Mouse (Mus musculus) ES-Bruce4 (cell line): ENCODE measurements around the gene Tex44. TPM values are rescaled to one million over a fixed set of nuclear protein-coding genes. Genes with fewer than 3 reads are reported as not detected.

Source experiments
- H3K27ac ChIP-seq: 2 replicates; pipeline ENCODE4 v1.5.1; 2012; ENCODE audit warnings: low read length, inconsistent platforms; ENCODE audit not compliant: insufficient read depth
- H3K27me3 ChIP-seq: 2 replicates; pipeline ENCODE4 v1.6.1; 2012; ENCODE audit warnings: mild to moderate bottlenecking, low read length, inconsistent platforms; ENCODE audit not compliant: control insufficient read depth, poor library complexity, insufficient read depth, severe bottlenecking
- H3K36me3 ChIP-seq: 2 replicates; pipeline ENCODE4 v1.6.1; 2012; ENCODE audit warnings: inconsistent platforms, mild to moderate bottlenecking, low read length, moderate library complexity; ENCODE audit not compliant: control insufficient read depth, poor library complexity, insufficient read depth, severe bottlenecking
- H3K4me1 ChIP-seq: one replicate; pipeline ENCODE4 v1.8.1; 2011; ENCODE audit warnings: low read length; ENCODE audit not compliant: control insufficient read depth, insufficient read depth
- H3K4me3 ChIP-seq: 2 replicates; pipeline ENCODE4 v1.5.1; 2011; ENCODE audit warnings: low read depth, mild to moderate bottlenecking, low read length
- H3K9ac ChIP-seq: 2 replicates; pipeline ENCODE4 v1.6.1; 2012; ENCODE audit warnings: low read depth, mild to moderate bottlenecking, inconsistent platforms; ENCODE audit not compliant: poor library complexity, severe bottlenecking
- H3K9me3 ChIP-seq: replicated peaks from 2 replicates; pipeline ENCODE4 v1.6.1; 2012; ENCODE audit warnings: mild to moderate bottlenecking, low read length, inconsistent platforms; ENCODE audit not compliant: control insufficient read depth, poor library complexity, insufficient read depth, severe bottlenecking
- CTCF ChIP-seq: IDR thresholded peaks from one replicate; pipeline ENCODE4 v1.8.1; 2011; ENCODE audit warnings: low read depth, low read length
- EP300 ChIP-seq: IDR thresholded peaks from 2 replicates; pipeline ENCODE4 v1.6.1; 2011; ENCODE audit warnings: low read depth, low read length; ENCODE audit not compliant: insufficient read depth
- POLR2A ChIP-seq: IDR thresholded peaks from one replicate; pipeline ENCODE4 v1.8.1; 2011; ENCODE audit warnings: low read length; ENCODE audit not compliant: insufficient read depth
- polyA plus RNA-seq: library from polyadenylated mRNA; stranded (reverse); fragments of >200 nt; gene quantifications from 2 replicates; pipeline ENCODE4 v1.2.4, GENCODE M21; 2011; ENCODE audit warnings: low read depth; ENCODE audit not compliant: missing spikeins, insufficient read depth, insufficient read length

Tex44 gene
- polyA plus RNA-seq, 1 experiment: not detected

DNA sequence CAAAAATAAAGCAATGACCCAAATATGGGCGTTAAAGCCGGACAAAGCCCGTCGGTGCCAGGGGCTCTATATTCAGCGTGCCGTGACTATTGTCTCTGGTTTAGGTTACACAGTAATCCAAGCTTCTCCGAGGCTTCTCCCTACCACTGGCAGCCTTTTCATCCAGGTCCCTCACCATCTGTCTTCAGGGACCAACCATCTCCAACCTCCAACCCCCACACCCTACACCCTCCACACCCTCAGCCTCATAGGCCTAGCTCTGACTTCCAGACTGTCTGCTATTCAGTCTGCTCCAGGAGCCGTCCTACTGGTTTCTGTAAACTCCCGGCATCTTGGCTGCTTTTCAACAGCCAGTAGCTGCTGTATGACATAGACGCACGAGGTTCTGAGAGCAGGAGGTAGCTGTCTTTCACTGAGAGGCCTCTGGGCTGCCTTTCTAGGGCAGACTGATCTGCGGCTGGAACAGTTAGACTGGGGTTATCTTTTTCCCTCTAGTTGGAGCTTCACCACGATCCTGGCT lies 9.2 kb downstream of the Tex44 start:
- H3K27ac ChIP-seq: no peak overlapping the region
- TF ChIP-seq POLR2A (no peak), CTCF (no peak), EP300 (no peak)
- no peak overlapping the region for H3K9ac ChIP-seq
- H3K4me3 ChIP-seq: no peak overlapping the region
- no peaks in the 10 kb centered on the region for H3K27me3 ChIP-seq
- peaks cover 16% of the 10 kb centered on the region for H3K4me1 ChIP-seq
- no peaks in the 10 kb centered on the region for H3K9me3 ChIP-seq
- H3K36me3 ChIP-seq: no peaks in the 10 kb centered on the region

DNA sequence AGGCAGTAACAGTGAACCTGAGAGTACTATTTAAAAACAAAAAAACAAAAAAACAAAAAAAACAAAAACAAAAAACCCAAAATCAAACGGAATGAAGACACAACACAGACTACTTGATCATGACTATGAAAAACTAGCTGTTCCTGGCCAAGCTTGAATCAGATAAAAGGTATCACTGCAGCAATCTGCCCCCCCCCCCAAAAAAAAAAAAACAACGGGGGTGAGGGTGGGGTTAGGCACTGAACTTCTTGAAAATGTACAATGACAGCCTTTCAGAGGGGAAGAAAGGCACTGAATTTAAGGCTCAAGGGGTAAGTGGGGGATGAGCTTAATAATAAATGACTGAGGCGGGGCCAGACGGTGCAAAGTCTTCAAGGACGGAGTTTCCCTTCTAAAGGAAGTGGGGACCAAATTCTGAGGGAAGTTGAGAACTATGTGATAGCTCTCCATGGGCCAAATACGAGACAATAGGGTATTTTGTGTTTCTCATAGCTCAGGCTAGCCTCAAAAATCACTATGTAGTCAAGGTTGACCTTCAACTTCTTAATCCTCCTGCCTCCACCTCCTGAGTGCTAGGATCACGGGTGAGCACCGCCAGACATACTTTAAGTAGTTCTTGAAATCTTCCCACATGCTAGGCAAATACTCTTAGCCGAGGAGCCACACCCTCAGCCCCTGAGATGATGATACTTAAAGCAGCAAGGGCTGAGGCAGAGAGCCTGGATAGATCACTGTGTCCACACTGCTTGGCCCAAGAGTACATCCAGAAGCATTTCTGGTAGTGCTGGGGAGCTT lies 11.3 kb downstream of the Tex44 start:
- Histone ChIP-seq H3K36me3 (no peaks in the 10 kb centered on the region), H3K27ac (no peak overlapping the region), H3K9me3 (no peaks in the 10 kb centered on the region), H3K4me1 (peaks cover 16% of the 10 kb centered on the region), H3K4me3 (no peak overlapping the region), H3K27me3 (no peaks in the 10 kb centered on the region), H3K9ac (no peak overlapping the region)
- TF ChIP-seq POLR2A: no peak
- TF ChIP-seq EP300: no peak
- no peak for TF ChIP-seq CTCF

DNA sequence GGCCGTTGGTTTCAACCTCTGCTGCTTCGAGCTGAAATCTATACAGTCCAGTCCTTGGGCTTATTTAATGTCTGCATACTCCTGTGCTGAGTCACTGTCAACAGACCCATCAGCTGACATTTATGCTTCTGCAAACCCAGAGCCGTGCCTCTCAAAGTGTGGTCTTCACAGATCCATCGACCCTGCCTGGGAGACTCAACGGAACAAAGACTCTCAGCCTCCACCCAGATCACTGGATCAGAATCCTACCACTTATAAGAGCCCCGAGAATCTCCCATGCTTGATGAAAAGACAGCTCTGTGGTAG lies 11.8 kb downstream of the Tex44 start:
- Histone ChIP-seq H3K4me3 (no peak overlapping the region), H3K4me1 (peaks cover 16% of the 10 kb centered on the region), H3K9ac (no peak overlapping the region), H3K27ac (no peak overlapping the region), H3K9me3 (no peaks in the 10 kb centered on the region), H3K27me3 (no peaks in the 10 kb centered on the region), H3K36me3 (no peaks in the 10 kb centered on the region)
- TF ChIP-seq CTCF (no peak), POLR2A (no peak), EP300 (no peak)

DNA sequence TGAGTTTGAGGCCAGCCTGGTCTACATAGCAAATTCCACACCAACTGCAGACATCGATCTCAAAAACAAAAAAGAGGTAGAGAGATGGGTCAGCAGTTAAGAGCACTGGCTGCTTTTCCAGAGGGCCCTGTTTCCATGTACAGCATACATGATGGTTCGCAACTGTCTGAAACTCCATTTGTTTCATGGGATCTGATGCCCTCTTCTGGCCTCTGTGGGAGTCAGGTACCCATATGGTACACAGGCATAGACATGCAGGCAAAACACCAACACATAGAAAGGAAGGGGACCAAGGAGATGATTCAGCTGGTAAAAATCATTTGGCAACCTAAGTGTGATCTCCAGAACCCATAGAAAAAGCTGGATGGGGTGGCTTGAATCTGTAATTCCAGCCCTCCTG lies 12.4 kb downstream of the Tex44 start:
- no peak overlapping the region for H3K9ac ChIP-seq
- peaks cover 16% of the 10 kb centered on the region for H3K4me1 ChIP-seq
- no peak overlapping the region for H3K4me3 ChIP-seq
- no peaks in the 10 kb centered on the region for H3K27me3 ChIP-seq
- no peak for TF ChIP-seq CTCF
- no peaks in the 10 kb centered on the region for H3K36me3 ChIP-seq
- H3K27ac ChIP-seq: no peak overlapping the region
- no peaks in the 10 kb centered on the region for H3K9me3 ChIP-seq

DNA sequence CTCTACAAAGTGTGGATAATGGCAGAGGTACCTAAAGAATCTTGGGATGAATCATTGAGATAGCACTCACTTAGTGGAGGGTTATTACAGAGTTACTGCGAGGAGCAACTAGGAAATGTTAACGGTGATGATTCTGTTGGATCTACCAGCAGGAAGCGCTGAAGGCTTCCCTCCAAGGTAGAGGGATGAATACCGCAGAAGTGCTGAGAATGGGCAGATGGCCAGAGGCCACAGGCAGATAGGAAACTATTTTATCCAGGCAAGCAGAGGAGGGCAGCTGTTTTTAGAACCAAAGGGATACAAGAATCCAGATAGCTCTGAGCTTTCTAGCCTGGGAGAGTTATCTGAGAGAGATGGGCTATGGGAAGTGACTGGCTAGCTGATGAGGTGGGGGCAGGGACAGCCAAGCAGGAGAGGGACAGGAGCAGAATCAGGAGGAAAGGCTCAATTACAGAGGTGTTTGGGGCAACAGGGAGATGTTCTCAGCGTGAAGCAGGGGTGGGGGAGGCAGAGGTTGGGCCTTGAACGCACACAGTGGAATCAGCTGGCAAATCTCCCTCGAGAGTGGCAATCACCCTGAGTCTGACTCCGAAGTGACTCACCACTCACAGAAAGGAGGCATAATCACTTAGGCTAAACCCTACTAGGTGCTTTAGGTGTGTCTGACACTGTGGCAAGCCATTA lies 13.5 kb downstream of the Tex44 start:
- H3K27ac ChIP-seq: peak overlapping the region; percentile 46
- H3K27me3 ChIP-seq: no peaks in the 10 kb centered on the region
- H3K9me3 ChIP-seq: no peaks in the 10 kb centered on the region
- TF ChIP-seq CTCF (no peak), POLR2A (no peak), EP300 (no peak)
- H3K36me3 ChIP-seq: no peaks in the 10 kb centered on the region
- peaks cover 19% of the 10 kb centered on the region for H3K4me1 ChIP-seq
- no peak overlapping the region for H3K4me3 ChIP-seq
- peak overlapping the region; percentile 45; the same call in 1 of the 2 replicates for H3K9ac ChIP-seq

DNA sequence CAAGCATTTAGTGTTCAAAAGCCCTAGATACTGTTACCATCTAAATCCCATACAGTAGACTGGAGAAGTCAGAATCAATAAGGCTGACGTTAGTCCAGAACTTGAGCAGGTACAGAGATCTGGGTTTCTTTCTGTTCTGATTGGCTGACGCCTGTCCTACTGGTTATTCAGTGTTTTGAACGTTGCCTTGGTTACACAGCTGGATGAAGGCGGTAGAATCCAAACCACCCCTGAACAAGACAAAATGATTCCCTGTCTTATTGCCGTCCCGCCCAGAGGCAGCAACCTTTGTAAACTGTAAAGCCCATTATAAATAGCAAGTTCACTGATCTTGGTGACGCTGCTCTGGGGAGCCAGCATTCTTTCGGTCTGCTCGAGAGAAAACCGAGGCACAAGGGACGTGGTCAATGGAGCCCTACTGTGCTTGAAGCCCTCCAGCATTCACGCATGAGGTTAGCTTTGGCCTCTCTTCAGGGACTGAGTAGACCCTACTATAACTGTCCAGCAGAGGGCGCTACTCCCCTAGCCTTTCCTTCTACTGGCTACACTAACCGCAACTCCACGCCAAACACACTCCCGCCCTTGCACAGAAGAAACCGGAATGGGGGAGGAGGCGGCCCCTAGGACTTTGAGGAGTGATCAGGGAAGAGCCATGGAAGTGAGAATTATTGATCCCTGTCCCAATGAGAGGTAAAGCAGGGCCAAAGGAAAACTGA lies 14.2 kb downstream of the Tex44 start:
- peak overlapping the region; percentile 76 for H3K4me3 ChIP-seq
- H3K27me3 ChIP-seq: no peaks in the 10 kb centered on the region
- TF ChIP-seq EP300: 0 out of 2 replicates have a peak, but pooled peaks have one; percentile 33
- TF ChIP-seq CTCF: peak; percentile 91
- TF ChIP-seq POLR2A: no peak
- H3K4me1 ChIP-seq: peaks cover 19% of the 10 kb centered on the region
- H3K9ac ChIP-seq: peak overlapping the region; percentile 86
- no peaks in the 10 kb centered on the region for H3K36me3 ChIP-seq
- peak overlapping the region; percentile 73 for H3K27ac ChIP-seq
- no peaks in the 10 kb centered on the region for H3K9me3 ChIP-seq
